Mouse (Mus musculus) embryonic facial prominence, embryonic 14.5 days (tissue): Measurements from ENCODE around the gene Tmem97. TPM values are rescaled to one million over a fixed set of nuclear protein-coding genes. Genes with fewer than 3 reads are reported as not detected.
A peak's percentile ranks its signal among the peaks of the same experiment; 100 is the strongest.
"Not testable (repeated sequence)": the region's sequence is repeated elsewhere in the genome, so short reads cannot be mapped to it uniquely, and the experiment has no call there.

ENCODE experiments used
- ATAC-seq: fragments of 200-750 bp; cut with Nextera tagmentation; 2 replicates; pipeline ENCODE4 v1.8.0; 2017; ENCODE audit warnings: low read depth, moderate number of reproducible peaks, moderate TSS enrichment
- DNase-seq: peaks from one replicate; pipeline ENCODE4 v3.0.0-alpha.2; 2015; ENCODE audit warnings: low spot score
- H3K27ac ChIP-seq: fragments of 300-500 bp; sonication (generic); replicated peaks from 2 replicates; pipeline ENCODE4 v1.5.1; 2014; ENCODE audit warnings: low read depth, mild to moderate bottlenecking, low read length, moderate library complexity
- H3K27me3 ChIP-seq: fragments of 300-500 bp; sonication (generic); replicated peaks from 2 replicates; pipeline ENCODE4 v1.6.1; 2014; ENCODE audit warnings: low read length; ENCODE audit not compliant: control insufficient read depth, insufficient read depth
- H3K36me3 ChIP-seq: fragments of 300-500 bp; sonication (generic); 2 replicates; pipeline ENCODE4 v1.6.1; 2014; ENCODE audit warnings: low read length, mixed read lengths; ENCODE audit not compliant: control insufficient read depth, insufficient read depth
- H3K4me1 ChIP-seq: fragments of 300-500 bp; sonication (generic); 2 replicates; pipeline ENCODE4 v1.6.1; 2014; ENCODE audit warnings: antibody characterized with exemption, low read length; ENCODE audit not compliant: control insufficient read depth, insufficient read depth
- H3K4me2 ChIP-seq: fragments of 300-500 bp; sonication (generic); 2 replicates; pipeline ENCODE4 v1.6.1; 2014; ENCODE audit warnings: low read depth, mild to moderate bottlenecking, low read length, moderate library complexity, mixed read lengths
- H3K4me3 ChIP-seq: fragments of 300-500 bp; sonication (generic); 2 replicates; pipeline ENCODE4 v1.5.1; 2014; ENCODE audit warnings: low read depth, mild to moderate bottlenecking, low read length
- H3K9ac ChIP-seq: fragments of 300-500 bp; sonication (generic); 2 replicates; pipeline ENCODE4 v1.6.1; 2014; ENCODE audit warnings: low read depth, mild to moderate bottlenecking, low read length, moderate library complexity, mixed read lengths
- H3K9me3 ChIP-seq: fragments of 300-500 bp; sonication (generic); 2 replicates; pipeline ENCODE4 v1.6.1; 2016; ENCODE audit warnings: low read length; ENCODE audit not compliant: control insufficient read depth
- WGBS: fragments of 180-500 bp; shearing (Covaris S2); extraction: QIAGEN DNeasy Blood & Tissue Kit; methylation state at CpG from one replicate; pipeline ENCODE4 v1.1.7; 2014; 5-methylcytosine and 5-hydroxymethylcytosine counted together
- polyA plus RNA-seq: library from polyadenylated mRNA; unstranded; fragments of >200 nt; fragmentation: Nextera tagmentation; extraction: Ambion mirVana; gene quantifications from 2 replicates; pipeline ENCODE4 v1.2.1, GENCODE M21; 2014

The Tmem97 gene
- polyA plus RNA-seq = 86.9 and 88.2 TPM in 2 replicates

- Histone ChIP-seq H3K36me3 (no peaks in the 10 kb centered on the region), H3K9me3 (0 out of 2 replicates have a peak, but pooled peaks cover 5% of the 10 kb centered on the region), H3K27ac (peak within 1 kb of the TSS; percentile 78), H3K4me2 (peak within 1 kb of the TSS; percentile 78), H3K4me1 (peaks cover 13% of the 10 kb centered on the region), H3K27me3 (no peaks in the 10 kb centered on the region), H3K4me3 (peak within 1 kb of the TSS; percentile 74), H3K9ac (peak within 1 kb of the TSS; percentile 79)
- ATAC-seq (peak; percentile 100), DNase-seq (peak; percentile 99)
- WGBS = under 1% methylated on average over 47 of the region's 60 CpGs
Measured at GRCm38 (mm10) chr11:78550168-78551058, at the start of gene Tmem97. Tmem97 (minus strand) TSS chr11:78550777.

DNA sequence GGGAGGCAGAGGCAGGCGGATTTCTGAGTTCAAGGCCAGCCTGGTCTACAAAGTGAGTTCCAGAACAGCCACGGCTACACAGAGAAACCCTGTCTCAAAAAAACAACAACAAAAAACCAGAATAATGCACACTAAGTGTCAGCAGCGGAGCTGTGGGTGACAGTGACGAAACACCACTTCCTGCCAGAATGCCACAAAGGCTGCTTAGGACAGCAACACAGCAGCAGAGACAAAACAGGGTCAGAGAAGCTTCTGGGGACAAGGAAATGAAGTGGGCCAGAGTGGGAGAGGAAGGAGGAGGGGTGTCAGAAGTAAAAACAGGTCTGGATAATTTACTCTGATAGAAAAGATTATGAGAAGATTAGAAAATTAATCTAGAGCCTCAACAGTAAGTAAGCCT lies 49.5 kb upstream of the Tmem97 start:
- DNase-seq = no peak

DNA sequence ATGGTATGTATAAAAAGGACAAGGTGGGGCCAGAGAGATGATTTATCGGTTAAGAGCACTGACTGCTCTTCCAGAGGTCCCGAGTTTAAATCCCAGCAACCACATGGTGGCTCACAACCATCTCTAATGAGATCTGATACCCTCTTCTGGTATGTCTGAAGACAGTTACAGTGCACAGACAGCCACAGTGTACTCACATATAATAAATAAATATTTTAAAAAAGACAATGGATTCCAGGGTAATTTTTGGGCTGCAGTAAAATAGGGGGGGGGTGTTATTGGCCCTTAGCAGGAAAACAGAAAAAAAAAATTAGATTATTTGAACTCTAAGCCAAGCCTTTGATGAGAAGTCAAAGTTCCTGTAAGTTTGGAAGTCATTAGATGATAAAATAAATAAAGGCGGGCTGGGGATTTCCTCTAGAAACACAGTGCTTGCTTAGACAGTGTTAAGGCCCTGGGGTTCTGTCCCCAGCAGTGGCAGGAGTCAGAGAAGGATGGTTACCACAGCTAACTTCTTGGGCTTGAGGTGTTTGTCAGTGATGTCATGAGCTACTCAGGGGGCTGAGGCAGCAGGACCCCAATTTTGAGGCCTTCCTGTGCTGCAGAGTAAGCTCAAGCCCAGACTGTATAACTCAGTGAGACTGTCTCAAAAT lies 48.3 kb upstream of the Tmem97 start:
- H3K27ac ChIP-seq = no peak overlapping the region
- WGBS = 58% methylated on average over 3 of the region's 3 CpGs
- H3K4me2 ChIP-seq = no peak overlapping the region
- ATAC-seq (no peak), DNase-seq (no peak)
- 0 out of 2 replicates have a peak, but pooled peaks cover 8% of the 10 kb centered on the region for H3K36me3 ChIP-seq
- H3K4me3 ChIP-seq = no peak overlapping the region
- H3K9ac ChIP-seq = no peak overlapping the region
- H3K9me3 ChIP-seq = no peaks in the 10 kb centered on the region
- no peaks in the 10 kb centered on the region for H3K27me3 ChIP-seq
- peaks cover 9% of the 10 kb centered on the region; the same call in 1 of the 2 replicates for H3K4me1 ChIP-seq

More for the DNA sequence above, 49.5 kb upstream of the Tmem97 start:
- no peak for ATAC-seq
- Histone ChIP-seq H3K27ac (no peak overlapping the region), H3K9ac (no peak overlapping the region), H3K36me3 (0 out of 2 replicates have a peak, but pooled peaks cover 7% of the 10 kb centered on the region), H3K27me3 (no peaks in the 10 kb centered on the region), H3K9me3 (no peaks in the 10 kb centered on the region), H3K4me2 (no peak overlapping the region), H3K4me3 (no peak overlapping the region), H3K4me1 (peaks cover 9% of the 10 kb centered on the region; the same call in 1 of the 2 replicates)
- 77% methylated on average over 4 of the region's 4 CpGs for WGBS

DNA sequence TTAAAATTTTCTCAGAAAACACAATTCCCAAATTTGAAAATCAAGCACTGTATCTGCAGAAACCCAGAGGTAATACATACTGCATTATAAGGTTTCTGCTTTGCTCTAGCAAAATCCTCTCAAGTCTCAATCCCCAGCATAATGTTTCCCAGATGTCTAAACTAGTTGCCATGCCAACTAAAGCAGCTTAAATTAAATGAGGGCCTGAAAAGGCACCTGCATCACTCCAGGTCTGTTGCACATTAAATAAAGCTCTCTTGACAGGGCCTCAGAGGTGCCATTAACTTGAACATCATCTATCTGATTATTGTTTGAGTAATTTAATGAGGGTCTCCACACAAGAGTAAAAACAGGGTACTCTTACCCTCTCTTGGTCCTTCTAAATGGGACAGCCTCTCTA lies 46.2 kb upstream of the Tmem97 start:
- DNase-seq (peak; percentile 85), ATAC-seq (peak; percentile 74)
- no peak overlapping the region for H3K27ac ChIP-seq
- 0 out of 2 replicates have a peak, but pooled peaks cover 8% of the 10 kb centered on the region for H3K36me3 ChIP-seq
- H3K4me3 ChIP-seq = no peak overlapping the region
- peaks cover 9% of the 10 kb centered on the region; the same call in 1 of the 2 replicates for H3K4me1 ChIP-seq
- no peaks in the 10 kb centered on the region for H3K27me3 ChIP-seq
- no peak overlapping the region for H3K4me2 ChIP-seq
- H3K9ac ChIP-seq = no peak overlapping the region
- H3K9me3 ChIP-seq = no peaks in the 10 kb centered on the region

DNA sequence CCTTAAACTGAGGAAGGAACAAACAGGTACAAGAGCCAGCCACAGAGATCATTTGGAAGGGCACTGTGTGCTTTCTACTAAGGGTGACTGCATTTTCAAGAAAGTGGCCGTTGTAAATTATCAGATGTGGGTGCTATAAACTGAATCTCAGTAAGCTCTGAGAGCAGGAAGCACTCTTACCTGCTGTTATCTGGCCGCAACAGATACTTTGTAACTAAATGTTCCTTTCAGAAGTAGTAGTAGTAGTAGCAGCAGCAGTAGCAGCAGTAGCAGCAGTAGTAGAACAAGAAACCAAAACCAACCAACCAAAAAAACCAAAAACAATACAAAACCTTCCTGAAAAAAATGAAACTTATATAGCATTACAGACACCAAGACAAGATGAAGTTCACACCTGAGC lies 45.2 kb upstream of the Tmem97 start:
- Histone ChIP-seq H3K27me3 (no peaks in the 10 kb centered on the region), H3K4me2 (no peak overlapping the region), H3K4me3 (no peak overlapping the region), H3K9me3 (no peaks in the 10 kb centered on the region), H3K36me3 (0 out of 2 replicates have a peak, but pooled peaks cover 8% of the 10 kb centered on the region), H3K27ac (no peak overlapping the region), H3K9ac (no peak overlapping the region), H3K4me1 (peaks cover 9% of the 10 kb centered on the region; the same call in 1 of the 2 replicates)
- DNase-seq = no peak
- 91% methylated on average over 2 of the region's 2 CpGs for WGBS
- ATAC-seq = no peak

- Histone ChIP-seq H3K9me3 (no peaks in the 10 kb centered on the region), H3K36me3 (0 out of 2 replicates have a peak, but pooled peaks cover 8% of the 10 kb centered on the region), H3K27me3 (no peaks in the 10 kb centered on the region), H3K4me2 (no peak overlapping the region), H3K27ac (no peak overlapping the region), H3K4me1 (peaks cover 9% of the 10 kb centered on the region; the same call in 1 of the 2 replicates), H3K9ac (no peak overlapping the region), H3K4me3 (no peak overlapping the region)
- WGBS = 91% methylated on average over 6 of the region's 6 CpGs
- DNase-seq (peak; percentile 4), ATAC-seq (peak; percentile 50; the same call in 1 of the 2 replicates)
Measured at GRCm38 (mm10) chr11:78594271-78594964, 43.8 kb upstream of the Tmem97 start.

DNA sequence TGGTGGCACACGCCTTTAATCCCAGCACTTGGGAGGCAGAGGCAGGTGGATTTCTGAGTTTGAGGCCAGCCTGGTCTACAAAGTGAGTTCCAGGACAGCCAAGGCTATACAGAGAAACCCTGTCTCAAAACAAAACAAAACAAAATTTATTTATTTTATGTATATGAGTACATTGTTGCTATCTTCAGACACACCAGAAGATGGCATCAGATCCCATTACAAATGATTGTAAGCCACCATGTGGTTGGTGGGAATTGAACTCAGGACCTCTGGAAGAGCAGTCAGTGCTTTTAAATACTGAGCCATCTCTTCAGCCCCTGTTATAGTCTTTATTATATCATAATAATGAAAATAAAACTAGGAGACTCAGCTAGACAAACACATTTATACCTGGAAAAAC lies 37.1 kb upstream of the Tmem97 start:
- H3K9me3 ChIP-seq, H3K27ac ChIP-seq, H3K4me1 ChIP-seq, DNase-seq, H3K27me3 ChIP-seq, H3K4me2 ChIP-seq, H3K4me3 ChIP-seq, ATAC-seq, H3K9ac ChIP-seq: not testable (repeated sequence)
- 85% methylated on average over 1 of the region's 1 CpGs for WGBS
- peaks cover 46% of the 10 kb centered on the region for H3K36me3 ChIP-seq

GRCm38 (mm10) chr11:78586099-78586498 lies 35.5 kb upstream of the Tmem97 start:
- DNase-seq (no peak), ATAC-seq (no peak)
- Histone ChIP-seq H3K4me1 (no peaks in the 10 kb centered on the region), H3K27me3 (no peaks in the 10 kb centered on the region), H3K4me2 (no peak overlapping the region), H3K27ac (no peak overlapping the region), H3K4me3 (no peak overlapping the region), H3K36me3 (peaks cover 54% of the 10 kb centered on the region), H3K9ac (no peak overlapping the region), H3K9me3 (no peaks in the 10 kb centered on the region)
